Mouse (Mus musculus) intestine, embryonic 16.5 days (tissue): ENCODE data around the gene Evpl. TPM values are rescaled to one million over a fixed set of nuclear protein-coding genes. Genes with fewer than 3 reads are reported as not detected.

Experiments used
- ATAC-seq: fragments of 200-750 bp; cut with Nextera tagmentation; 2 replicates; pipeline ENCODE4 v1.8.0; 2017; ENCODE audit warnings: moderate TSS enrichment, moderate library complexity
- H3K27ac ChIP-seq: fragments of 300-500 bp; sonication (generic); 2 replicates; pipeline ENCODE4 v1.5.1; 2014; ENCODE audit warnings: mild to moderate bottlenecking, low read length
- H3K27me3 ChIP-seq: fragments of 300-500 bp; sonication (generic); replicated peaks from 2 replicates; pipeline ENCODE4 v1.6.1; 2014; ENCODE audit warnings: low read length, control low read depth, mixed read lengths; ENCODE audit not compliant: control insufficient read depth, insufficient read depth
- H3K36me3 ChIP-seq: fragments of 300-500 bp; sonication (generic); 2 replicates; pipeline ENCODE4 v1.6.1; 2014; ENCODE audit warnings: low read length, control low read depth; ENCODE audit not compliant: control insufficient read depth, insufficient read depth
- H3K4me1 ChIP-seq: fragments of 300-500 bp; sonication (generic); 2 replicates; pipeline ENCODE4 v1.6.1; 2014; ENCODE audit warnings: low read length, control low read depth, mixed read lengths; ENCODE audit not compliant: control insufficient read depth, insufficient read depth
- H3K4me2 ChIP-seq: fragments of 300-500 bp; sonication (generic); 2 replicates; pipeline ENCODE4 v1.6.1; 2014; ENCODE audit warnings: low read depth, low read length, control low read depth
- H3K4me3 ChIP-seq: fragments of 300-500 bp; sonication (generic); 2 replicates; pipeline ENCODE4 v1.5.1; 2014; ENCODE audit warnings: mild to moderate bottlenecking, low read length
- H3K9ac ChIP-seq: fragments of 300-500 bp; sonication (generic); 2 replicates; pipeline ENCODE4 v1.6.1; 2014; ENCODE audit warnings: low read depth, low read length
- H3K9me3 ChIP-seq: fragments of 300-500 bp; sonication (generic); 2 replicates; pipeline ENCODE4 v1.6.1; 2016; ENCODE audit warnings: low read length, control low read depth; ENCODE audit not compliant: control insufficient read depth
- WGBS: fragments of 180-500 bp; shearing (Covaris S2); extraction: QIAGEN DNeasy Blood & Tissue Kit; methylation state at CpG from one replicate; pipeline ENCODE4 v1.1.7; 2014; 5-methylcytosine and 5-hydroxymethylcytosine counted together
- polyA plus RNA-seq: library from polyadenylated mRNA; unstranded; fragments of >200 nt; fragmentation: Nextera tagmentation; extraction: Ambion mirVana; gene quantifications from 2 replicates; pipeline ENCODE4 v1.2.1, GENCODE M21; 2015

The Evpl gene
- polyA plus RNA-seq, 1 experiment from 2014 or later = 1.9 TPM

GRCm38 (mm10) chr11:116218737-116219400, 19.0 kb downstream of the Evpl start:
- Histone ChIP-seq H3K9me3 (peaks cover 3% of the 10 kb centered on the region; the same call in 1 of the 2 replicates), H3K4me3 (no peak overlapping the region), H3K9ac (no peak overlapping the region), H3K27ac (peak overlapping the region; percentile 58), H3K36me3 (no peaks in the 10 kb centered on the region), H3K27me3 (0 out of 2 replicates have a peak, but pooled peaks cover 5% of the 10 kb centered on the region), H3K4me2 (no peak overlapping the region), H3K4me1 (peaks cover 31% of the 10 kb centered on the region)
- WGBS = 31% methylated on average over 7 of the region's 7 CpGs
- ATAC-seq = peak; percentile 78

DNA sequence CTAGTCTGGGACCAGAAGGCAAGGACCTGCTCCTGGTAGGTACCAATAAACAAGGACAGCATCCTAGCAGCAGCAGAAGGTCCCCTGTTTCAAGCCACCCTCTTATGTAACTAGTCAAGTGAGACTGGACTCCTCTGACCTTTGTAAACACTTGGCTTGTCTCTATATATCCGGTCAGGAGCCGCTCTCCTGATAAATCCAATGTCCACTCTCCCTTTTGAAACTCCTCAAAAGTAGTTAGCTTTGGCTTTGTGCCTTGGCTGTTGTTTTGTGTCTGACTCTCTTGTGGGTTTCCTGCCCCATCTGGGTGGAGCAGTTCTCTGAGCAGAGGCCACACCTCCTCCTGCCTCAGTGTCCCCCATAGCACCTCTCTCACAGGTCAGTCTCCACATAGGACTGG, 19.6 kb downstream of the Evpl start:
- no peak overlapping the region for H3K9ac ChIP-seq
- H3K4me3 ChIP-seq = no peak overlapping the region
- 73% methylated on average over 2 of the region's 2 CpGs for WGBS
- peaks cover 3% of the 10 kb centered on the region; the same call in 1 of the 2 replicates for H3K9me3 ChIP-seq
- H3K36me3 ChIP-seq = no peaks in the 10 kb centered on the region
- peaks cover 31% of the 10 kb centered on the region for H3K4me1 ChIP-seq
- peak overlapping the region; percentile 58 for H3K27ac ChIP-seq
- no peak overlapping the region for H3K4me2 ChIP-seq
- 0 out of 2 replicates have a peak, but pooled peaks cover 5% of the 10 kb centered on the region for H3K27me3 ChIP-seq
- ATAC-seq = no peak

DNA sequence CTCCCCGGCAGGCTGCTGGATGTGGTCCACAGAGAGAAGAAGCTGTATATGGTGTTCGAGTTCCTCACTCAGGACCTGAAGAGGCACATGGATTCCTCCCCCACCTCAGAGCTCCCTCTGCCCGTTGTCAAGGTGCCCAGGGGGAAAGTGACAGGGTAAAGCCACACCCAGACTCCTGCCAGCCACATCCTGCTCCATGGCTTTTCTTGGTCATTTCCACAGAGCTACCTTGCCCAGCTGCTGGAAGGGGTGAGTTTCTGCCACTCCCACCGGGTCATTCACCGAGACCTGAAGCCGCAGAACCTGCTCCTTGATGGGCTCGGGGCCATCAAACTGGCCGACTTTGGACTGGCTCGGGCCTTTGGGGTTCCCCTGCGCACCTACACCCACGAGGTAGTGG, 21.3 kb downstream of the Evpl start:
- 76% methylated on average over 11 of the region's 11 CpGs for WGBS

DNA sequence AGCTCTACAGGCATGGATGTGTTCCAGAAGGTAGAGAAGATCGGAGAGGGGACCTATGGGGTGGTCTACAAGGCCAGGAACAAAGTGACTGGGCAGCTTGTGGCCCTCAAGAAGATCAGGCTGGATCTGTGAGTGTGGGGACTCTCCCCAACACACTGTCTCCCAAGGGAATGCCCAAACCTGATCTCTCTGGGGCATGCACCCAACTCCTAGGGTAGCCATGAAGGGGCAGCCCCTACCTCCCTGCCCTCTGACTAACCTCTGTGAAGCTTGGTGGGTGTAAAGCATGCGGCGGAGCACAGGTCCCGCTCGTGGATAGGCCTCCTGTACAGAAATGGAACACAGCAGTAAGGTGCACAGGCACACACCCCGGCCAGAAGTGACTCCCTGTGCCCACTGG, 21.9 kb downstream of the Evpl start:
- Histone ChIP-seq H3K27me3 (no peaks in the 10 kb centered on the region), H3K4me1 (peaks cover 26% of the 10 kb centered on the region), H3K9ac (no peak overlapping the region)

More for the DNA sequence above, 21.3 kb downstream of the Evpl start:
- no peak overlapping the region for H3K4me2 ChIP-seq
- ATAC-seq = no peak
- H3K9ac ChIP-seq = no peak overlapping the region
- 0 out of 2 replicates have a peak, but pooled peaks cover 2% of the 10 kb centered on the region for H3K27me3 ChIP-seq
- H3K36me3 ChIP-seq = no peaks in the 10 kb centered on the region; the same call in 1 of the 2 replicates
- H3K4me1 ChIP-seq = peaks cover 26% of the 10 kb centered on the region
- H3K4me3 ChIP-seq = no peak overlapping the region
- no peaks in the 10 kb centered on the region; the same call in 1 of the 2 replicates for H3K9me3 ChIP-seq
- H3K27ac ChIP-seq = no peak overlapping the region

DNA sequence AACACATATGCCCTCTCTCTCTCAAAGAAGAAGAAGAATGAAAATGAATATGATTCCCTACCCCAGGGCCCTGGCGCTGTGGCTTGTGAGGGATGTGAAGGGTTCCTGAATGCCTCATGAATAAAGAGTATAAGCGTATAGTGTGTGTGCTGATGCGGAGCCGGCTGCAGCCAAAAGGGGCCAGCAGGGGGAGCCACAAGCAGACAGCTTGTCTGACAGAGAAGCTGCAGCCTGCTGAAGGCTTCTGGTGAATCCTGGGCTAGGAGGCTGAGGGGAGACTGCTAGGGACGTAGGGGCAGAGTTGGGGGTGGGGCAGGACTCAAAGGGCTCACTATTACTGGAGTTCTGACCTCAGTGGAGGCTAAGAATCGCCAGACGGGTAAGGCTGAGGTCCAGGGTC, 22.7 kb downstream of the Evpl start:
- ATAC-seq = no peak
- 85% methylated on average over 7 of the region's 7 CpGs for WGBS
- H3K9ac ChIP-seq = no peak overlapping the region

More for the DNA sequence above, 21.9 kb downstream of the Evpl start:
- H3K4me3 ChIP-seq = no peak overlapping the region
- 92% methylated on average over 6 of the region's 6 CpGs for WGBS
- no peak overlapping the region for H3K4me2 ChIP-seq
- no peak overlapping the region for H3K27ac ChIP-seq
- H3K36me3 ChIP-seq = no peaks in the 10 kb centered on the region; the same call in 1 of the 2 replicates
- no peak for ATAC-seq
- no peaks in the 10 kb centered on the region for H3K9me3 ChIP-seq

DNA sequence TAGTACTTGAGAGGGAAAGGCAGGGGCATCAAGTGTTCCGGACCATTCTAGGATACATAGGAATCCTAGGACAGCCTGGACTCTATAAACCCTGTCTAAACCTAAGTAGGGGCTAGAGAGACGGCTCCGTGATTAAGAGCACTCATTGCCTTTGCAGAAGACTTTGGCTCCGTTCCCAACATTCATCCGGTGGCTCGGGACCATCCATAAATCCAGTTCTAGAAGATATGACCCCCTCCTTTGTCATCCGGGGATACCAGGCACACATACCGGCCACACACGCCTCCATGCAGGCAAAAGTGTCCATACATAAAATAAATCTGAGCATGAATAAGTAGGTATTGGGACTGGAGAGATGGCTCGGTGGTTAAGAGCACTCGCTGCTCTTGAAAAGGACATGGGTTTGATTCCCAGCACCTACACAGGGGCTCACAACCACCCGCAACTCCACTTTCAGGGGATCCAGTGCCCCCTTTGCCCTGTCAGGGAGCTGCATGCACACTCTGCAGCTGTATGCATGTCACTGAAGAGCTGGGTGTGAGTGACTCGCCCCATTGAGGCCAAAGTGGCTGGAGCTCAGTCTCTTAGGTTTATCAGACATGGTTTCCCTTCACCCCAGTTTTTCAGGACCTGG, 23.9 kb downstream of the Evpl start:
- WGBS = 78% methylated on average over 13 of the region's 13 CpGs
- H3K4me1 ChIP-seq = peaks cover 13% of the 10 kb centered on the region
- H3K27me3 ChIP-seq = no peaks in the 10 kb centered on the region
- H3K4me3 ChIP-seq = no peak overlapping the region
- H3K9ac ChIP-seq = no peak overlapping the region
- no peaks in the 10 kb centered on the region; the same call in 1 of the 2 replicates for H3K36me3 ChIP-seq
- H3K27ac ChIP-seq = no peak overlapping the region
- no peak overlapping the region for H3K4me2 ChIP-seq
- ATAC-seq = no peak
- no peaks in the 10 kb centered on the region for H3K9me3 ChIP-seq

More for the DNA sequence above, 22.7 kb downstream of the Evpl start:
- Histone ChIP-seq H3K4me3 (no peak overlapping the region), H3K27me3 (no peaks in the 10 kb centered on the region), H3K4me1 (peaks cover 23% of the 10 kb centered on the region), H3K36me3 (no peaks in the 10 kb centered on the region; the same call in 1 of the 2 replicates), H3K27ac (no peak overlapping the region), H3K4me2 (no peak overlapping the region), H3K9me3 (no peaks in the 10 kb centered on the region)

- H3K9ac ChIP-seq = no peak overlapping the region
- H3K4me1 ChIP-seq = peaks cover 6% of the 10 kb centered on the region
- no peak for ATAC-seq
- H3K36me3 ChIP-seq = no peaks in the 10 kb centered on the region; the same call in 1 of the 2 replicates
- no peak overlapping the region for H3K4me2 ChIP-seq
- no peaks in the 10 kb centered on the region for H3K27me3 ChIP-seq
- WGBS = 88% methylated on average over 6 of the region's 6 CpGs
- no peak overlapping the region for H3K27ac ChIP-seq
- no peak overlapping the region for H3K4me3 ChIP-seq
- no peaks in the 10 kb centered on the region for H3K9me3 ChIP-seq
Measured at GRCm38 (mm10) chr11:116212847-116213246, 25.0 kb downstream of the Evpl start.

GRCm38 (mm10) chr11:116210696-116211095, 27.2 kb downstream of the Evpl start:
- Histone ChIP-seq H3K4me1 (peaks cover 6% of the 10 kb centered on the region; the same call in 1 of the 2 replicates), H3K36me3 (peaks cover 4% of the 10 kb centered on the region; the same call in 1 of the 2 replicates), H3K9ac (peak overlapping the region; percentile 62), H3K27me3 (no peaks in the 10 kb centered on the region), H3K27ac (peak overlapping the region; percentile 95), H3K4me2 (peak overlapping the region; percentile 50), H3K9me3 (0 out of 2 replicates have a peak, but pooled peaks cover 3% of the 10 kb centered on the region), H3K4me3 (peak overlapping the region; percentile 39)
- 47% methylated on average over 5 of the region's 5 CpGs for WGBS
- peak; percentile 97 for ATAC-seq

- 77% methylated on average over 8 of the region's 8 CpGs for WGBS
- no peak for ATAC-seq
- H3K27me3 ChIP-seq = no peaks in the 10 kb centered on the region
- H3K36me3 ChIP-seq = peaks cover 4% of the 10 kb centered on the region; the same call in 1 of the 2 replicates
- peak overlapping the region; percentile 54; the same call in 1 of the 2 replicates for H3K27ac ChIP-seq
- peaks cover 6% of the 10 kb centered on the region; the same call in 1 of the 2 replicates for H3K4me1 ChIP-seq
- 0 out of 2 replicates have a peak, but pooled peaks cover 3% of the 10 kb centered on the region for H3K9me3 ChIP-seq
- H3K4me3 ChIP-seq = no peak overlapping the region
- H3K4me2 ChIP-seq = no peak overlapping the region
- H3K9ac ChIP-seq = no peak overlapping the region
Measured at GRCm38 (mm10) chr11:116209257-116209656, 28.6 kb downstream of the Evpl start.
